Mouse (Mus musculus): ENCODE data around the gene Cfap299.

Cfap299 gene

GRCm38 (mm10) chr5:98833760-98834159, 504.7 kb downstream of the Cfap299 start:
- peak; percentile 31 for DNase-seq (ENCODE audit: low spot score)

DNA sequence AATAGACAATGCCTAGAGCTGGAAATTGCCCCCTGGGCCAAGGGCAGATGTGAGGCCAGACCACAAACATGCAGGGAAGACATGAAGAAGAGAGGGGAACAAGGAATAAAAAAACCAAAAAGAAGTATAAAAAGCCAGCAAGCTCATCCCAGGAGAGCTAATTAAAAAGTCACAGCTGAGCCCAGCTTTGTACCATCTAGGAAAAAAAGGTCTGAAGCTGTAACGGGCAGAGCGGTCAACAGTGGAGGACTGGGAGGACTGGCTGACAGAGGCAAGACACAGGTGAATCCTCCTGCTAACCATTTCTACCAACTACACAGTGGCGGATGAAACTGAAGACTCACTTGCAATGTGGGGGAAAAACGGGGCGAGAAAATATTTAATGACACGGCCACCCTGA, 505.2 kb downstream of the Cfap299 start:
- no peak for DNase-seq (ENCODE audit: low spot score)

DNA sequence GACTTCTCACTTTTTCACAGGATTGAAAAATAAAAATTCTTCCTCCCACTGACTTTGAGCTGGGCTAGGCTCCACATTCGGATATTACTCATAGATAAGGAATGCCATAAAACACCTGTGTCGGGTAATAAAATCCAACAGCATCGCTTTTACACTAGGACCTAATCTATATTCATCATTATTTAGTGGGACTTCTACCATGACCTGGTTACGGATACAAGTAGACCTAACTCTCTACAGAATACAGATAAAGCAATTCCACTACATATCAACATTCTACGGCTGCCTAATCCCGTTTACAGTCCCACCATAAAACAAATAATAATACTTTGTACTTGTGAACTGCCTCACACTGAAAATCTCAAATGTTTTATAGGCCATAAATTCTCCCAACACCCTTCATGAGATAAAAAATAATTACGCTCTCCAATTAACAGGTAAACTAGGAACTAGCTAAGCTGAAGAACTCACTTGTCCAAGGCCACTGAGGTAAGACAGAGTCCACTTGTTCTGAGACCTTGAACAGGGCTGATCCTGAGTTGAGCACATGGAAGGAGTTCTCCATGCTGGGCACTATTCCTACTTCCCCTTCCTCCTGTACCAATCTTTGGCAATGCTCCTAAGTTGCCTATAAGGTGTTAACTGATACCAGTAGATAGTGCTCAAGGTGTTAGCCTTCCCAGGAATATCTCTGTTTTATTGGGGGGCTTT, 513.7 kb downstream of the Cfap299 start:
- DNase-seq (ENCODE audit: low spot score), result no peak

GRCm38 (mm10) chr5:98844664-98845063, 515.6 kb downstream of the Cfap299 start:
- no peak for DNase-seq (ENCODE audit: low spot score)

Measured in lung, postnatal 25 days (tissue).